Mouse (Mus musculus) liver, embryonic 12.5 days (tissue): ENCODE measurements around the gene AW549877. TPM values are rescaled to one million over a fixed set of nuclear protein-coding genes. Genes with fewer than 3 reads are reported as not detected.

Experiments
- ATAC-seq: fragments of 200-750 bp; cut with Nextera tagmentation; 2 replicates; pipeline ENCODE4 v1.8.0; 2017; ENCODE audit warnings: moderate number of reproducible peaks, mild to moderate bottlenecking, moderate library complexity
- H3K27ac ChIP-seq: fragments of 300-500 bp; sonication (generic); 2 replicates; pipeline ENCODE4 v1.5.1; 2016; ENCODE audit warnings: mild to moderate bottlenecking
- H3K27me3 ChIP-seq: fragments of 300-500 bp; sonication (generic); replicated peaks from 2 replicates; pipeline ENCODE4 v1.6.1; 2016; ENCODE audit warnings: mild to moderate bottlenecking, moderate library complexity
- H3K36me3 ChIP-seq: fragments of 300-500 bp; sonication (generic); 2 replicates; pipeline ENCODE4 v1.6.1; 2016; ENCODE audit warnings: mild to moderate bottlenecking, moderate library complexity
- H3K4me1 ChIP-seq: fragments of 300-500 bp; sonication (generic); 2 replicates; pipeline ENCODE4 v1.6.1; 2016
- H3K4me2 ChIP-seq: fragments of 300-500 bp; sonication (generic); 2 replicates; pipeline ENCODE4 v1.6.1; 2016; ENCODE audit warnings: mild to moderate bottlenecking, moderate library complexity
- H3K4me3 ChIP-seq: fragments of 300-500 bp; sonication (generic); 2 replicates; pipeline ENCODE4 v1.5.1; 2016; ENCODE audit warnings: mild to moderate bottlenecking, moderate library complexity
- H3K9ac ChIP-seq: fragments of 300-500 bp; sonication (generic); 2 replicates; pipeline ENCODE4 v1.6.1; 2016; ENCODE audit warnings: mild to moderate bottlenecking, moderate library complexity
- H3K9me3 ChIP-seq: fragments of 300-500 bp; sonication (generic); replicated peaks from 2 replicates; pipeline ENCODE4 v1.6.1; 2016; ENCODE audit warnings: mild to moderate bottlenecking, moderate library complexity
- WGBS: fragments of 180-500 bp; shearing (Covaris S2); methylation state at CpG from one replicate; pipeline ENCODE4 v1.1.7; 2016; ENCODE audit not compliant: insufficient replicate concordance; 5-methylcytosine and 5-hydroxymethylcytosine counted together
- polyA plus RNA-seq: library from polyadenylated mRNA; unstranded; fragments of >200 nt; fragmentation: Nextera tagmentation; extraction: Ambion mirVana; gene quantifications from 2 replicates; pipeline ENCODE4 v1.2.1, GENCODE M21; 2016

AW549877 gene
- 10.3 and 10.7 TPM in 2 replicates for polyA plus RNA-seq

DNA sequence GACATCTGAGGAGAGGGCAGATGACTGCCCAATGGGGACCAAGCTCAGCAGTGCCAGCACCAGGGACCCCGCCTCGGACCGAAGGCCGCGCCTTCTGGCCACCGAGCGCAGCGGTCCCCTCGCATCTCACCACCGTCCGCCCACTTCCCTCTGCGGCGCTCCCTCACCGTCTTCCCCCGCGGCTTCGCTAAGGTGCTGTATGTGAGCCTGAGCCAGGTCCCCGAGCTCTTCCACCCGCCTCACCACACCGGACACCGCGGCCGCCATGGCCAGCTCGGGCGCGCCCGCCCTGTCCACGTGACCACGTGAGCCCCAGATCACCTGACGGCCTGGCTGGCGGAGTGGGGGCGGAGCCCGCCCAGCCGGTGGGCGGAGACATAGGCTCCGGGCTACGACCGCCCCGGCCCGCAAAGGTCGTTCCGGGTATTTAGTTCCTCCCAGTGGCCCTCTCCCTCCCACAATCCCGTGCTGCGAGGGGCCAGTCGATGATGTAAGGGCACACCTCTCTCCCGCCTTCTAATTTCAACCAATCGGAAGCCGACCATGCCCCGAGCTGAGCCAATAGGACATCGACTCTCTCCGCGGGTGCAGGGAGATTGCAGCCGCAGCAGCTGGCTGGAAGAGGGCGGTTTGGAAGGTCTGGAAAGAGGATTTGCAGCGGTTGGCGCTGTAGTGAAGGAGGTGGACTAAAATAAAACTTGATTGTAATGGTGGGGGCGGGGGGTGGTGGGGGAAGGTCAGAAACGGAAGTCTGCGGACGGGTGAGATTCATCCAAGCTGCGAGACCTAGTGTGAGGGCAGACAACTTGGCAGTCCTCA is at the start of gene AW549877:
Gene AW549877 (minus strand): TSS at position 297 of the 819 bp plus-strand sequence.
- H3K27me3 ChIP-seq = no peaks in the 10 kb centered on the region
- peak within 1 kb of the TSS; percentile 85 for H3K9ac ChIP-seq
- peaks cover 16% of the 10 kb centered on the region for H3K36me3 ChIP-seq
- peak within 1 kb of the TSS; percentile 84 for H3K4me3 ChIP-seq
- under 1% methylated on average over 61 of the region's 61 CpGs for WGBS
- ATAC-seq = peak; percentile 98
- H3K9me3 ChIP-seq = no peaks in the 10 kb centered on the region
- peak within 1 kb of the TSS; percentile 89 for H3K27ac ChIP-seq
- peaks cover 13% of the 10 kb centered on the region for H3K4me1 ChIP-seq
- H3K4me2 ChIP-seq = peak within 1 kb of the TSS; percentile 85

DNA sequence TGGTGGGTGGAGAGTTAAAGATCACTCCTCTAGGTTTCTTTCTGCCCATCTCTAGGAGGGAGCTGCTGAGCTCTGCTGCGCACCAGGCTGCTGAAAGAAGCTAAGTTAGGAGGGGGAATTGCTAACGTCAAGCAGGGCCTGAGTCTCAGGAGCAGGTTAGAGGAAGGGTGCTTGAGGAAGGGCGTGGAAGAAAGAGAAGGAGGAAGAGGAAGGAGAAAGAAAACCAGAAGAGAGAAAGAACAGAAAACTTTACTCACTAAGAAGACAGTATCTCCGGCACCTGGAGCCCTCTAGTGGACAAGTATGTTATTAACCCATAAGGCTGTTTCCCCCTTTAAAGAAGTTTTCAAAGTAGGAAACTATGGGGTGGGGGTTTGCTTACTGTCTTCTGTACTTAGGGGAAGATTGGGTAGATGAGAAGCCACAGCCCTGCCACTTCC is 47.5 kb upstream of the AW549877 start:
- WGBS = 26% methylated on average over 4 of the region's 4 CpGs
- no peak overlapping the region for H3K4me2 ChIP-seq

GRCm38 (mm10) chr15:4042423-4042822 is 46.9 kb upstream of the AW549877 start:
- no peak overlapping the region for H3K4me2 ChIP-seq
- H3K27me3 ChIP-seq = no peaks in the 10 kb centered on the region
- H3K9me3 ChIP-seq = no peaks in the 10 kb centered on the region
- WGBS = 45% methylated on average over 3 of the region's 3 CpGs
- H3K9ac ChIP-seq = no peak overlapping the region
- no peaks in the 10 kb centered on the region for H3K4me1 ChIP-seq
- peaks cover 17% of the 10 kb centered on the region; the same call in 1 of the 2 replicates for H3K36me3 ChIP-seq
- ATAC-seq = no peak
- no peak overlapping the region for H3K4me3 ChIP-seq
- H3K27ac ChIP-seq = no peak overlapping the region

More for the DNA sequence above, 47.5 kb upstream of the AW549877 start:
- no peaks in the 10 kb centered on the region for H3K9me3 ChIP-seq
- H3K36me3 ChIP-seq = peaks cover 13% of the 10 kb centered on the region; the same call in 1 of the 2 replicates
- H3K4me3 ChIP-seq = no peak overlapping the region
- no peaks in the 10 kb centered on the region for H3K4me1 ChIP-seq
- no peak overlapping the region for H3K27ac ChIP-seq
- no peak for ATAC-seq
- no peaks in the 10 kb centered on the region for H3K27me3 ChIP-seq
- no peak overlapping the region for H3K9ac ChIP-seq

DNA sequence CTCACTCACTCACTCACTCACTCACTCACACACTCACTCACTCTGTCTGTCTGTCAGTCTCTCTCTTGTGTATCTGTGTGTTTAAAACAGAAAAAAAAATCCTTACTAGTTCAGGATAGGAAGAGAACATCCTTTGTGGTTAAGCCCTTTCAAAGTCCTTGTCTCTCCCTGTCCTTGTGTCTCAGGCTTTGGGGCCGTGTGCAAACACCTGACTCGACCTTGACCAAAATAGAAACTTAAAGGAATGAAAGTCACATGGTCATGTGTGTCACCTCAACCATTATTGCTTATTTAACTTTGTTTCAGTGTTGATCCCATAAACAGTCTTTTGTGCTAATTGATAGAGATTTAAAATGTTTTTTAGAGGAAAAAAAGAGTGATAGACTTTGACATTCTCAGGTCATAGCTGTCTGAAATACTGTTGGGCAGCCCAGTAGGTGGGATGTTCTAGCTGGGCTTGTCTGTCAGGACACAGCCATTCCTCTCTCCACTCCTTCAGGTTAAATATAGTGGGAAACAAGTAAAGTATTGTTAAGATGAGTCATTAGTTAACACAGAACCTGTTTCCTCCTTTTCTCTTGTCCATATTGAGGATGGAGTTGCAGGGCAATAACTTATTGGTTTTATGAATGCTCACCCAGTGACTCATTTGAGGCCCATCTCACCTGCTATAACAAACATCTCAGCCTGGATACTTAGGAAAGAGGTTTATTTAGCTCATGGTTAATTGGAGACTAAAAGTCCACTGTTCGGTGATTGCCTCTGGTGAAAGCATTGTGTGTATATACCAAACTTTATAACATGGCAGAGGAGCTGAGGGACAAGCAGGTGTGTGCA is 37.8 kb upstream of the AW549877 start:
- Histone ChIP-seq H3K27ac (no peak overlapping the region), H3K36me3 (peaks cover 15% of the 10 kb centered on the region; the same call in 1 of the 2 replicates), H3K9me3 (no peaks in the 10 kb centered on the region), H3K4me1 (no peaks in the 10 kb centered on the region), H3K27me3 (no peaks in the 10 kb centered on the region), H3K4me3 (no peak overlapping the region), H3K9ac (no peak overlapping the region), H3K4me2 (no peak overlapping the region)
- 54% methylated on average over 3 of the region's 3 CpGs for WGBS
- no peak for ATAC-seq

DNA sequence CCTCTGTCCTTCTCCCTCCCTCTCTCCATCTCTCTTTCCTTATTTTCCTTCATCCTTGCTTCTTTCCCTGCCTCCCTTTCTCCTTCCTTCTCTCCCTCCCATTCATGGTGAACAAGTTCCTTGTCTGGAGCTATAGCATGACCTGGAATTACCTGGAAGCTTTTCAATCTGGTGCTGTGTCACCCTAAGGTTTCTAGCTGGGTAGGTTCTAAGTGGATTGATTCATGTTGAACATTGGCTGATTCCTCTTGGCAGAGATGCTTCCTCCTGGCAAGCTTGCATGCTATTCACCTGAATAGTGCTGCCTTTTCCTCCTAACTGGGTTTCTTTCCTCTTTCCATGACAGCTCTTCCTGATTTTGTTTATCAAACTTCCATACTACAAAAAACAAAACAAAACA is 33.4 kb upstream of the AW549877 start:
- Histone ChIP-seq H3K4me2 (no peak overlapping the region), H3K36me3 (no peaks in the 10 kb centered on the region), H3K27ac (no peak overlapping the region), H3K9ac (no peak overlapping the region), H3K4me1 (peaks cover 14% of the 10 kb centered on the region; the same call in 1 of the 2 replicates), H3K4me3 (no peak overlapping the region), H3K9me3 (no peaks in the 10 kb centered on the region), H3K27me3 (peaks cover 11% of the 10 kb centered on the region; the same call in 1 of the 2 replicates)
- ATAC-seq = no peak

- Histone ChIP-seq H3K4me2 (no peak overlapping the region), H3K4me3 (no peak overlapping the region), H3K36me3 (no peaks in the 10 kb centered on the region), H3K4me1 (peaks cover 14% of the 10 kb centered on the region; the same call in 1 of the 2 replicates), H3K27ac (no peak overlapping the region), H3K27me3 (peaks cover 11% of the 10 kb centered on the region; the same call in 1 of the 2 replicates), H3K9ac (no peak overlapping the region), H3K9me3 (no peaks in the 10 kb centered on the region)
- no peak for ATAC-seq
- WGBS = 75% methylated on average over 6 of the region's 6 CpGs
Observed at GRCm38 (mm10) chr15:4028411-4028700, 32.8 kb upstream of the AW549877 start.

DNA sequence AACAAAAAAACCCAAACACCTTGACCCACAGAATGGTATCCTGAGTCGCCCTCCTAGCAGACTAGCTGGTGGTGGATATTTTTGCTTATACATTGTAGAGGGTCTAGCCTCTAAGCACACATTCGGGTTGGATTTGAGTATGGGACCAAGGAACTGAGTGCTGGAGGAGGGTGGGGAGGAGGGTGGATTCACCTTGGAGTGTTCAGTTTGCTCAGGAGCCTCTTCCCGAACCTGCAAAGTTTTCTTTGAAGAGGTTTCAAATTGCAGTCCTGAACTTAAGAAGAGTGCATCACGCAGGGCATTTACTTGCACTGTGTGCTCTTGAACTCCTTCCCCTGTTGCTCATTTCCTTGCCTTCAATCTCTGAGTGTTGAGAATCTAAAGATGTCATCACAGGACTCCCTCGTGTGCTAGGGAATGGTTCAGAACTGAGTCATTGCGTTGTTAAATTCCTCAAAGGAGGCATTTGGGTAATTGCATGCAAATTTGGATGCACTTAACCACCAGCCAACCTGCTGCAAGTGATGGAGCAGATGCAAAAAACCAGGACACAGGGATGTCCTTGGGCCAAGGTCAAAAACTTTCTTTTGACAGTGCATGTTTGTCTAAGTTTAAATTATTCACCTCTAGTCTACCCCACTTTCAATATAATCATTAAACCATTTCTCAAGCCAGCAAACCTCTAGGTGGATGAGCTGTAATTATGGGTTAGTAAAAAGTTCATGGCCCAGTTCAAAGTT is 32.3 kb upstream of the AW549877 start:
- H3K27me3 ChIP-seq = peaks cover 11% of the 10 kb centered on the region; the same call in 1 of the 2 replicates
- no peaks in the 10 kb centered on the region for H3K9me3 ChIP-seq
- no peak for ATAC-seq
- H3K9ac ChIP-seq = peak overlapping the region; percentile 73
- H3K27ac ChIP-seq = no peak overlapping the region
- peak overlapping the region; percentile 74 for H3K4me3 ChIP-seq
- no peaks in the 10 kb centered on the region for H3K36me3 ChIP-seq
- H3K4me1 ChIP-seq = peaks cover 14% of the 10 kb centered on the region; the same call in 1 of the 2 replicates
- H3K4me2 ChIP-seq = peak overlapping the region; percentile 95
- WGBS = 18% methylated on average over 6 of the region's 6 CpGs

DNA sequence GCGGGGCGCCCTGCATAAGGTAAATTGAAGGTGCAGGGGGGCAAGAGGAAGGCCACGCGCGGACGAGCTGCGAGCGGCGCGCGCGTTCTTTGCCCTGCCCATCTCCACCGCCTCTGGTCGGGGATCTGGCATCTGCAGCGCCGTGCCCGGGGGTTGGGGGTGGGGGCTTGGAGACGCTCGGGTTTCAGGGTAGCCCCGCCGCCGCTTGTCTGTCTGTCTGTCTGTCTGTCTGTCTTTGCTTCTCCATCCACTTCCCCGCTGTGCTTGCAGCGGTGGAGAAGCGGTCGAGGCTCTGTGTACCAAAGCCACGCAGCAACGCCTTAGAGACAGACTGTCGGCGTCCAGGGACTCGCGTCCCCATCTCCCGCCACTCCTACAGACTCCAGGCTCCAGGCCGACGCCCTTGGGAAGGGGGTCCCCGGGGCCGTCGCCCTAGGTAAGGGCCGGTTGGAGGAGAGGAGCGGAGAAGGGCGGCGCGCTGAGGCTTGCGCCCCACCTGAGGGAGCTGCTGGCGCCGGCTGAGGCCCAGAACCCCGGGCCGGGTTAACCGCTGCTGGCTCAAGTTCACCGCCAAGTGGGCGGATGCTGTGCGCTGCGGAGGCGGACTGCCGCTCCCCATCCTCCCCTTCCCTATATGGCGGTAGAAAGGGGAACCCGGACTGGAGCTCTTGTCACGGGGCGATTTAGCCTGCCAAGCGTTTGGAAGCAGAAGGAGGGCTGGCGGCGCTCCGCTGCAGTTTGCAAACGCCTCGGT is 31.5 kb upstream of the AW549877 start:
- H3K9ac ChIP-seq = peak overlapping the region; percentile 73
- no peaks in the 10 kb centered on the region for H3K36me3 ChIP-seq
- H3K4me1 ChIP-seq = peaks cover 14% of the 10 kb centered on the region; the same call in 1 of the 2 replicates
- H3K27ac ChIP-seq = peak overlapping the region; percentile 77
- peak overlapping the region; percentile 74 for H3K4me3 ChIP-seq
- peak overlapping the region; percentile 95 for H3K4me2 ChIP-seq
- ATAC-seq = peak; percentile 68
- H3K9me3 ChIP-seq = no peaks in the 10 kb centered on the region
- WGBS = 3% methylated on average over 65 of the region's 65 CpGs
- H3K27me3 ChIP-seq = peaks cover 11% of the 10 kb centered on the region; the same call in 1 of the 2 replicates

- H3K4me3 ChIP-seq = peak within 1 kb of the TSS; percentile 74
- H3K27me3 ChIP-seq = peaks cover 11% of the 10 kb centered on the region; the same call in 1 of the 2 replicates
- H3K9me3 ChIP-seq = no peaks in the 10 kb centered on the region
- WGBS = under 1% methylated on average over 44 of the region's 45 CpGs
- peak; percentile 95 for ATAC-seq
- H3K27ac ChIP-seq = peak within 1 kb of the TSS; percentile 77
- no peaks in the 10 kb centered on the region for H3K36me3 ChIP-seq
- peak within 1 kb of the TSS; percentile 95 for H3K4me2 ChIP-seq
- H3K9ac ChIP-seq = peak within 1 kb of the TSS; percentile 73
- H3K4me1 ChIP-seq = peaks cover 14% of the 10 kb centered on the region; the same call in 1 of the 2 replicates
Observed at GRCm38 (mm10) chr15:4026231-4026773, 30.8 kb upstream of the AW549877 start, which contains the start of gene Oxct1. TSS of gene Oxct1 (plus strand) at chr15:4026383.

GRCm38 (mm10) chr15:4025508-4025904 is 30.0 kb upstream of the AW549877 start:
- ATAC-seq = no peak
- no peak overlapping the region; the same call in 1 of the 2 replicates for H3K4me3 ChIP-seq
- H3K4me2 ChIP-seq = peak overlapping the region; percentile 95
- peaks cover 11% of the 10 kb centered on the region; the same call in 1 of the 2 replicates for H3K27me3 ChIP-seq
- no peaks in the 10 kb centered on the region for H3K9me3 ChIP-seq
- H3K36me3 ChIP-seq = no peaks in the 10 kb centered on the region
- H3K4me1 ChIP-seq = peaks cover 14% of the 10 kb centered on the region; the same call in 1 of the 2 replicates
- WGBS = 59% methylated on average over 11 of the region's 11 CpGs
- no peak overlapping the region for H3K27ac ChIP-seq
- no peak overlapping the region for H3K9ac ChIP-seq
